Mouse (Mus musculus) kidney, adult 8-10 months (tissue): ENCODE results near the gene Fstl3.
"Not testable (repeated sequence)": the region's sequence is repeated elsewhere in the genome, so short reads cannot be mapped to it uniquely, and the experiment has no call there.

Experiments used
- DNase-seq, 2 experiments: peaks; one replicate each; pipeline ENCODE4 v3.0.0; 2022

Gene Fstl3

GRCm38 (mm10) chr10:79777103-79777531 lies at the start of gene Fstl3:
TSS of gene Fstl3 (plus strand) at chr10:79777272.
- DNase-seq: no peak

GRCm38 (mm10) chr10:79728323-79729249 lies 48.5 kb upstream of the Fstl3 start:
- no peak for DNase-seq

GRCm38 (mm10) chr10:79729357-79729965 lies 47.6 kb upstream of the Fstl3 start:
- DNase-seq: no peak

- DNase-seq: peak in 1 of 2 experiments; percentile 54
These were observed 44.6 kb upstream of the Fstl3 start for GRCm38 (mm10) chr10:79732500-79732899.

DNA sequence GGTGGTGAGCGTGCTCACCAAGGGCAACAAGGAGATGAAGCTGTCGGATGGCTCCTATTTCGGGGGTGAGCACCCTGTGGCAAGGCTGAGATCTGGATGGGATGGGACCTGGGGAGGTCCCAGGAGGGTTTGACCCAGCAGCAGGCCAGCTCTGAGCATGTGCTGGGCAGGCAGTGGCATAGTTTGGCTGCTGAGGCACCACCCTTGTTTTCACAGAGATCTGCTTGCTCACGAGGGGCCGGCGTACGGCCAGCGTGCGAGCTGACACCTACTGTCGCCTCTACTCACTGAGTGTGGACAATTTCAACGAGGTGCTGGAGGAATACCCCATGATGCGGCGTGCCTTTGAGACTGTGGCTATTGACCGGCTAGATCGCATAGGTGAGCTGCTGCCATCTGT lies 43.2 kb upstream of the Fstl3 start:
- DNase-seq: no peak

DNA sequence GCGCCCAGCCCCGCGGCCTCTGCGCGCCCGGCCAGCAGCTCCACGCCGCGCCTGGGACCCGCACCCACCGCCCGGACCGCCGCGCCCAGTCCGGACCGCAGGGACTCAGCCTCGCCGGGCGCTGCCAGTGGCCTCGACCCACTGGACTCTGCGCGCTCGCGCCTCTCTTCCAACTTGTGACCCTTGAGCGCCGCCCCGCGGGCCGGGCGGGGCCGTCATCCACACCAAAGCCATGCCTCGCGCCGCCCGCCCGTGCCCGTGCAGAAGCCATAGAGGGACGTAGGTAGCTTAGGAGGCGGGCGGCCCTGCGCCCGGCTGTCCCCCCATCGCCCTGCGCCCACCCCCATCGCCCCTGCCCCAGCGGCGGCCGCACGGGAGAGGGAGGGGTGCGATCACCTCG lies 41.7 kb upstream of the Fstl3 start:
- no peak for DNase-seq

GRCm38 (mm10) chr10:79736706-79737105 lies 40.4 kb upstream of the Fstl3 start:
- no peak for DNase-seq

DNA sequence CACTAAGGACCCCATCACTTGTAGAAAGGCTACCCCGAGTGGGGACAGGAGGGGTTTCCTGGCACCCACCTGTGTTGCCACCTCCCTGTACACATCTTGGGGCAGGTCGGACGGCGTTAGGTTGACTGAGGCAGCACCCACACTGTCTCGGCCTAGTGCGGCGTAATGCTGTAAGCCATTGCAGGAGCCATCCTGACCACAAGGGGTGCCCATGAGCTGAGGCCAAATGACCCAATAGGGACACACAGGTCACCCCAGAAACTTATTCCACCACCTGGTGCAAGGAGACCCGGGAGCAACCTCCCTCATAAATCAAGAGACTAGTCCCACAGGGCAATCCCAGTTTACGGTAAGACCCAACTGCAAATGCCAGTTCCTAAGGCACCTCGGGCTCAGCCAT lies 38.8 kb upstream of the Fstl3 start:
- DNase-seq: peak in 1 of 2 experiments; percentile 43

DNA sequence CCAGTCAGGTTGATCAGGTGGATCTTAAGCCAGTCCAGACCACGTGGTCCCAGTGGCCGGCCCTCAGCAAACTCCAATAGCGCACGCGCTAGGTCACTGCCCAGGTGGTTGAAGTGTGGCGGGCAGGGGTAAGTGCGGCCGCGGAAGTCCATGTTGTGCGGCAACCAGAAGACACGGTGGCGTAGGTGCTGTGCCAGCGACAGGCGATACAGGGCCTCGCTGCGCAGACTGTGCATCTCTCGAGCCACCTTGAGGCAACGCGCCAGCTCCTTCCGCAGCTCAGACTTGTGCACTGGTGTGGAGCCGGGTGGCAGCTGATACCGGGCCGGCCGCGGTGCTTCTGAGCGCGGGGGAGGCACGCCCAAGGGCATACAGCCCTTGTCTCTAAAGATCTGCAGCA lies 37.8 kb upstream of the Fstl3 start:
- DNase-seq: no peak

DNA sequence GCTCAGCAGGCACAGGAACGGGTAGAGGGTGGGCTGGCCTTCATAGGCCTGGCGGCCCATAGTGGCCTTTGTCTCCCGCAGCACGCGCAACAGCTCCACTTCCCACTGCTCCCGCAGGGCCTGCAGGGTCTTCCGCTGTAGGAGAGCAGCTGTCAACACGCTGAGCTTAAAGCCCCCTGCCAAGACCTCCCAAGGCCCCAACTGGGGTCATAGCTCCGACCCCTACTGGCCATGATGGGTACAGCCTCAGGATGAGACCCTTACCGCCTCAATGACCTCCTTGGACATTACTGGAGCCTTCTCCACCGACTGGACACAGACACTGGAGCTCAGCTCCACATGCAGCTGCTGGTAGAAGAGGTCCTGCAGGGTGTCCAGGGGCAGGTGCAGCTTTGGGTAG lies 36.2 kb upstream of the Fstl3 start:
- DNase-seq: no peak

DNA sequence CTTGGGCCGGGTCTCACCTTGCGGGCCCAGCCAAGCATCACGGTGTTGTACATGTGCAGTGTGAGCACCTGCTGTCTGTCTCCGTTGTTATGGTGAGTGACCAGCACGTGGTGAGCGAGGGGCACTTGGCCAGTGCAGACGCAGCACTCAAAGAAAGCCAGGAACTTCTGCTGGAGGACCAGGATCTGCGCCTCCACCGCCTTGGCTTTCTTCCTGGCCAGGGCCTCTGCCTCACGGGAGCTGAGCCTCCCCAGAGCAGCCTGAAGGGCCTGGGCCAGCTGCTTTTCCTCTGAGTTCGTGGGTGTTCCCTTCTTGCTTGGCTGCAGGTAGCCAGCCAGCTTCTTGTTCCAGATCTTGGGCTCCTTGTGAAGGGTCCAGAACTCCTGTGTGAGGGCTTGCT lies 33.9 kb upstream of the Fstl3 start:
- DNase-seq: no peak

DNA sequence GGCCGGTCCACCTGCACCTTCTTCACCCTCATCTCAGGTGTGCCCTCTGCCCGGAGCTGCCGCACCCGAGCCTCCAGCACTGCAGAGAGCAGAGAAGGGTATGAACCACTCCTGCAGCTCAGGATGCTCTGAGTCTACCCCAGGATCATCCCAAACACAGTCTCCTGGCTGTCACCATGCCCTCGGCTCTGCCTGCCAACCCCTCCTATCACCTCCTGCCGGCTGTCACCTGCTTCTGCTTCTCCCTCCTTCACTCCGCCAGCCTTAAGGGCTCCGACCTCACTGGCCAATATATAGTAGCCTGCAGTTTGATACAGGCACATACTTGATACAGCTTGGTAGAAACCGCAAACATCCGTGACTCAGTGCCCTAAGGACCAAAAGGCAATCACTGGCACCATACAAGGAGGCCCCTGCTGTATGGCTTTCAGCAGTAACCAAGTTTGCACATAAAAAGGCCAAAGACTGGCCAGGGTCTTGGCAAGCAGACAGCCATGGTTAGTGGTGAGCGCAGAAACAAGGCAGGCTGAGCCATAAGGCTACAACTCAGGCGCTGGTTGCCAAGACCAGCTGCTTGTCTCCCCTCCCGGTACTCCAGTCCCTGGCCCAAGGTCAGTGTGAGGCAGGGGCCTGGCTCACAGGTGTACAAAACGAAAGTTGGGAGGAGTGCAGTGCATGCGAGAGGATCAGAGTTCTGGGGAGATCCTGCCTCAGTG lies 33.3 kb upstream of the Fstl3 start:
- no peak for DNase-seq

GRCm38 (mm10) chr10:79745411-79745810 lies 31.7 kb upstream of the Fstl3 start:
- DNase-seq: peak; percentile 27 to 36

GRCm38 (mm10) chr10:79745898-79746773 lies 30.9 kb upstream of the Fstl3 start, which contains the start of gene Polrmt:
TSS of gene Polrmt (minus strand) at chr10:79746581.
- DNase-seq: peak; percentile 98

GRCm38 (mm10) chr10:79746774-79747151 lies 30.3 kb upstream of the Fstl3 start:
- DNase-seq: no peak

GRCm38 (mm10) chr10:79748496-79748895 lies 28.6 kb upstream of the Fstl3 start:
- DNase-seq: no peak

DNA sequence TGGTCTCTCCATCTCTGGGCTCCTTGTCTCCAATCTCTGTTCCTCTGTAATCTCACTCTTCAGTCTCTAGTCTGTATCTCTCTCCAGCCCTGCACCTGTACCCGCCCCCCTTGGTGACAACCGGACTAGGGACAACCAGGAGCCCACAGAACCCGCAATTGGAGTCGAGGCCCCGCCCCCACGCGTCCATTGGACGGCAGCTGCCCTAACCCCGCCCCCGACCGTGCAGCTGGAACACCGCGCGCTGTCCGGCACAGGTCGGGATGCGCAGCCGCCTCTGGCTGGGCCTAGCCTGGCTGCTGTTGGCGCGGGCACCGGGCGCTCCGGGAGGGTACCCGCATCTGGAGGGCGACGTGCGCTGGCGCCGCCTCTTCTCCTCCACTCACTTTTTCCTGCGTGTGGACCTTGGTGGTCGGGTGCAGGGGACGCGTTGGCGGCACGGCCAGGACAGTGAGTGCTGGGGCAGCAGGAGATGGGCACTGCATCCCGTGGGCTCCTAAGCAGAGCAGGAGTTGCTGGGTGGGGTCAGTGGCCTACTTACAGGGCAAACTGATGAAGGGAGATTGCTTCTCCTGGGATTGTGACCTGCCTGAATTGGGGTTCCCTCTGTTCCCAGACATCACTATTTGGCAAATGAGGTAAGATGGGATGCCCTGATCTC lies 22.1 kb upstream of the Fstl3 start, which contains the start of gene Fgf22:
Gene Fgf22, plus strand, starts transcription at position 221 of the 661 bp plus-strand sequence.
- peak; percentile 73 to 82 for DNase-seq

DNA sequence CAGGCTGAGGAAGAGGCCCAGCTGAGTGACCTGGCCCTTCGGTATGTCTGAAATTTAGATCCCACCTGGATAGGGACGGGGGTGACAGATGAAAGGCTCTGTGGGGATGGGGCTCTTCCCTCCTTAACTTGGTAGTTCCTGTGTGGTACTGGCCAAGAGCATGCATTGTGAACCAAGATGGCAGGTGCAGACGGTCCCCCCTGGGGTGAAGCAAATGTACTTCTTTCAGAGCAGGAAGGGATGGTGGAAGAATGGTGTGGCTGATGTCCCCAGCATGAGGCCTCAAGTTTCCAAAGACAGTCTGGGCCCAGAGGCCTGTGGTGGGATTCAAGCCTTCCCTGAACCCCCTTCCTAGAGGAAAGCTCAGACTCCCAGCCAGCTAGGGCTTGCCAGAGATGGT lies 21.2 kb upstream of the Fstl3 start:
- no peak for DNase-seq

DNA sequence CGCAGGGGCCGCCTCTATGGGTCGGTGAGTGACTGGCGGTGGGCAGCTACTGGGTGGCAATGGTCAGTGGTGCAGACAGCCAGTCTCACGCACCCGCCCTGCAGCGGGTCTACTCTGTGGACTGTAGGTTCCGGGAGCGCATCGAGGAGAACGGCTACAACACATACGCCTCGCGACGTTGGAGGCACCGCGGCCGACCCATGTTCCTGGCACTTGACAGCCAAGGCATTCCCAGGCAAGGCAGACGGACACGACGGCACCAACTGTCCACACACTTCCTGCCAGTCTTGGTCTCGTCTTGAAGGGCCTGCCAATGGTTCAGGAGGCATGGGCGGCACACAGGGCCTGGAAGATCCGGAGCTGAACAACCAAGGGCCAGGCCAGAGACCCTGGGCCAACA lies 20.4 kb upstream of the Fstl3 start:
- DNase-seq: no peak

- not testable (repeated sequence) for DNase-seq
These were observed 17.4 kb upstream of the Fstl3 start for GRCm38 (mm10) chr10:79759675-79760074.

DNA sequence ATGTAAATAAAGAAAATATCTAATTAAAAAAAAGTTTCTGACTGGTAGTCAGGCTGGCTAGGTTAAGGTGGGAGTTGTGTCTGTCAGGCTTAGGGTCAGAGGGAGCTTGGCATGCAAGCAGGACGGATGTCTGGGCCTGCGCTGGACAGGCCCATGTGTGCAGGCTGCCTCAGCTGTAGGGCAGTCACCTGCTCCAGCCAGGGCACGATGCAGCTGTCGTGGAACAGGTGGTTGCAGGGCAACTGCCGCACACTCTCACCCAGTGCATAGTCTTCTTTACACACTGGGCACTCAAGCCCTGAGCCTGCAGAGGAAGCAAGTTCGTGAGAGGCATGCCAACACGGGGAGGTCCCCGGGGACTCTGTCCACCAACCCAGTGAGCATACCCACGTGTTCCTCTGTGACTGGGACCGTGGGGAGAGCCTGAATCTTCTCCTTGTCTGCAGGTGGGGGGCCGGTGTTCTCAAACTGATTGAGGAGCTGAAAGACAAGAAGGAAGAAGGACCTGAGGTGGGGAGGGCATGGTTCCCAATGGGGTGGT lies 16.4 kb upstream of the Fstl3 start:
- no peak for DNase-seq

GRCm38 (mm10) chr10:79762875-79763274 lies 14.2 kb upstream of the Fstl3 start:
- DNase-seq: no peak
